Mouse (Mus musculus): ENCODE measurements around the gene Srgap1.

Gene Srgap1

GRCm38 (mm10) chr10:122046904-122047726 lies at the start of gene Srgap1:
Gene Srgap1, minus strand, starts transcription at chr10:122047315.
- DNase-seq = peak; percentile 67

- no peak for DNase-seq
Measured at GRCm38 (mm10) chr10:122096462-122096979, 49.4 kb upstream of the Srgap1 start.

- no peak for DNase-seq
Measured at GRCm38 (mm10) chr10:122090472-122090871, 43.4 kb upstream of the Srgap1 start.

- no peak for DNase-seq
Measured at GRCm38 (mm10) chr10:122081352-122081751, 34.2 kb upstream of the Srgap1 start.

GRCm38 (mm10) chr10:122069153-122069552 lies 22.0 kb upstream of the Srgap1 start:
- no peak for DNase-seq

GRCm38 (mm10) chr10:122055826-122056225 lies 8.7 kb upstream of the Srgap1 start:
- DNase-seq = no peak

- peak; percentile 62 for DNase-seq
Measured at GRCm38 (mm10) chr10:122054535-122054934, 7.4 kb upstream of the Srgap1 start.

GRCm38 (mm10) chr10:122051831-122052230 lies 4.7 kb upstream of the Srgap1 start:
- peak; percentile 96 for DNase-seq

- peak; percentile 96 for DNase-seq
Measured at GRCm38 (mm10) chr10:122047727-122048365, 731 bp upstream of the Srgap1 start.

- no peak for DNase-seq
Measured at GRCm38 (mm10) chr10:122046511-122046903, 608 bp downstream of the Srgap1 start.

GRCm38 (mm10) chr10:122045946-122046345 lies 1.2 kb downstream of the Srgap1 start:
- no peak for DNase-seq

GRCm38 (mm10) chr10:122044926-122045325 lies 2.2 kb downstream of the Srgap1 start:
- DNase-seq = no peak

- no peak for DNase-seq
Measured at GRCm38 (mm10) chr10:122040372-122040771, 6.7 kb downstream of the Srgap1 start.

GRCm38 (mm10) chr10:122039566-122039965 lies 7.5 kb downstream of the Srgap1 start:
- DNase-seq = no peak

- DNase-seq = no peak
Measured at GRCm38 (mm10) chr10:122038554-122038953, 8.6 kb downstream of the Srgap1 start.

GRCm38 (mm10) chr10:122033271-122033670 lies 13.8 kb downstream of the Srgap1 start:
- no peak for DNase-seq

- no peak for DNase-seq
Measured at GRCm38 (mm10) chr10:122030420-122030819, 16.7 kb downstream of the Srgap1 start.

- no peak for DNase-seq
Measured at GRCm38 (mm10) chr10:122029738-122030137, 17.4 kb downstream of the Srgap1 start.

- peak; percentile 37 for DNase-seq
Measured at GRCm38 (mm10) chr10:122025198-122025597, 21.9 kb downstream of the Srgap1 start.

- no peak for DNase-seq
Measured at GRCm38 (mm10) chr10:122020906-122021305, 26.2 kb downstream of the Srgap1 start.

- DNase-seq = no peak
Measured at GRCm38 (mm10) chr10:122020255-122020654, 26.9 kb downstream of the Srgap1 start.

- no peak for DNase-seq
Measured at GRCm38 (mm10) chr10:122018594-122019048, 28.5 kb downstream of the Srgap1 start.

GRCm38 (mm10) chr10:122017743-122018142 lies 29.4 kb downstream of the Srgap1 start:
- DNase-seq = no peak

- no peak for DNase-seq
Measured at GRCm38 (mm10) chr10:122017063-122017462, 30.1 kb downstream of the Srgap1 start.
